Mouse (Mus musculus): ENCODE measurements around the gene Npb.

GRCm38 (mm10) chr11:120620195-120620594, 11.9 kb downstream of the Npb start:
- TF ChIP-seq CTCF (IDR thresholded peaks at IDR 0.05; ENCODE audit: control insufficient read depth, insufficient read depth, low read length) (no peak), POLR2A (IDR thresholded peaks at IDR 0.05; ENCODE audit: borderline replicate concordance, control insufficient read depth, low read depth, low read length) (no peak)
